Mouse (Mus musculus) intestine, embryonic 16.5 days (tissue): ENCODE data around the gene Srgap2. TPM values are rescaled to one million over a fixed set of nuclear protein-coding genes. Genes with fewer than 3 reads are reported as not detected.

Experiments used
- ATAC-seq: fragments of 200-750 bp; cut with Nextera tagmentation; 2 replicates; pipeline ENCODE4 v1.8.0; 2017; ENCODE audit warnings: moderate TSS enrichment, moderate library complexity
- H3K27ac ChIP-seq: fragments of 300-500 bp; sonication (generic); 2 replicates; pipeline ENCODE4 v1.5.1; 2014; ENCODE audit warnings: mild to moderate bottlenecking, low read length
- H3K27me3 ChIP-seq: fragments of 300-500 bp; sonication (generic); replicated peaks from 2 replicates; pipeline ENCODE4 v1.6.1; 2014; ENCODE audit warnings: low read length, control low read depth, mixed read lengths; ENCODE audit not compliant: control insufficient read depth, insufficient read depth
- H3K36me3 ChIP-seq: fragments of 300-500 bp; sonication (generic); 2 replicates; pipeline ENCODE4 v1.6.1; 2014; ENCODE audit warnings: low read length, control low read depth; ENCODE audit not compliant: control insufficient read depth, insufficient read depth
- H3K4me1 ChIP-seq: fragments of 300-500 bp; sonication (generic); 2 replicates; pipeline ENCODE4 v1.6.1; 2014; ENCODE audit warnings: low read length, control low read depth, mixed read lengths; ENCODE audit not compliant: control insufficient read depth, insufficient read depth
- H3K4me2 ChIP-seq: fragments of 300-500 bp; sonication (generic); 2 replicates; pipeline ENCODE4 v1.6.1; 2014; ENCODE audit warnings: low read depth, low read length, control low read depth
- H3K4me3 ChIP-seq: fragments of 300-500 bp; sonication (generic); 2 replicates; pipeline ENCODE4 v1.5.1; 2014; ENCODE audit warnings: mild to moderate bottlenecking, low read length
- H3K9ac ChIP-seq: fragments of 300-500 bp; sonication (generic); 2 replicates; pipeline ENCODE4 v1.6.1; 2014; ENCODE audit warnings: low read depth, low read length
- H3K9me3 ChIP-seq: fragments of 300-500 bp; sonication (generic); 2 replicates; pipeline ENCODE4 v1.6.1; 2016; ENCODE audit warnings: low read length, control low read depth; ENCODE audit not compliant: control insufficient read depth
- WGBS: fragments of 180-500 bp; shearing (Covaris S2); extraction: QIAGEN DNeasy Blood & Tissue Kit; methylation state at CpG from one replicate; pipeline ENCODE4 v1.1.7; 2014; 5-methylcytosine and 5-hydroxymethylcytosine counted together
- polyA plus RNA-seq: library from polyadenylated mRNA; unstranded; fragments of >200 nt; fragmentation: Nextera tagmentation; extraction: Ambion mirVana; gene quantifications from 2 replicates; pipeline ENCODE4 v1.2.1, GENCODE M21; 2015

Srgap2 gene
- polyA plus RNA-seq, 1 experiment from 2014 or later, result 7.8 TPM

GRCm38 (mm10) chr1:131511661-131512500 is 15.3 kb downstream of the Srgap2 start:
- no peak for ATAC-seq
- no peak overlapping the region for H3K27ac ChIP-seq
- WGBS, result 63% methylated on average over 3 of the region's 3 CpGs
- H3K36me3 ChIP-seq, result no peaks in the 10 kb centered on the region
- no peak overlapping the region for H3K4me2 ChIP-seq
- no peaks in the 10 kb centered on the region for H3K27me3 ChIP-seq
- no peaks in the 10 kb centered on the region for H3K9me3 ChIP-seq
- H3K4me1 ChIP-seq, result peaks cover 6% of the 10 kb centered on the region; the same call in 1 of the 2 replicates
- no peak overlapping the region for H3K9ac ChIP-seq
- no peak overlapping the region for H3K4me3 ChIP-seq

- Histone ChIP-seq H3K9me3 (no peaks in the 10 kb centered on the region), H3K27ac (no peak overlapping the region), H3K36me3 (no peaks in the 10 kb centered on the region), H3K4me1 (peaks cover 6% of the 10 kb centered on the region; the same call in 1 of the 2 replicates), H3K27me3 (no peaks in the 10 kb centered on the region), H3K4me3 (no peak overlapping the region), H3K9ac (no peak overlapping the region), H3K4me2 (no peak overlapping the region)
- ATAC-seq, result no peak
Observed at GRCm38 (mm10) chr1:131511131-131511530, 16.0 kb downstream of the Srgap2 start.

GRCm38 (mm10) chr1:131501681-131502080 is 25.5 kb downstream of the Srgap2 start:
- Histone ChIP-seq H3K4me3 (no peak overlapping the region), H3K4me2 (no peak overlapping the region), H3K9me3 (no peaks in the 10 kb centered on the region), H3K9ac (no peak overlapping the region), H3K27ac (no peak overlapping the region), H3K36me3 (no peaks in the 10 kb centered on the region), H3K4me1 (peaks cover 7% of the 10 kb centered on the region), H3K27me3 (no peaks in the 10 kb centered on the region)
- no peak for ATAC-seq
- 72% methylated on average over 1 of the region's 1 CpGs for WGBS

- Histone ChIP-seq H3K27ac (no peak overlapping the region), H3K4me1 (no peaks in the 10 kb centered on the region), H3K4me3 (no peak overlapping the region), H3K27me3 (no peaks in the 10 kb centered on the region), H3K4me2 (no peak overlapping the region), H3K9me3 (no peaks in the 10 kb centered on the region), H3K9ac (no peak overlapping the region), H3K36me3 (no peaks in the 10 kb centered on the region)
- no peak for ATAC-seq
- WGBS, result 90% methylated on average over 1 of the region's 1 CpGs
Observed at GRCm38 (mm10) chr1:131498231-131498630, 28.9 kb downstream of the Srgap2 start.

GRCm38 (mm10) chr1:131493966-131494898 is 32.9 kb downstream of the Srgap2 start:
- Histone ChIP-seq H3K27ac (no peak overlapping the region), H3K36me3 (no peaks in the 10 kb centered on the region), H3K4me2 (no peak overlapping the region), H3K9ac (no peak overlapping the region), H3K4me3 (no peak overlapping the region), H3K27me3 (no peaks in the 10 kb centered on the region), H3K4me1 (peaks cover 3% of the 10 kb centered on the region; the same call in 1 of the 2 replicates), H3K9me3 (no peaks in the 10 kb centered on the region)
- WGBS, result 65% methylated on average over 4 of the region's 4 CpGs
- ATAC-seq, result no peak

- no peaks in the 10 kb centered on the region for H3K36me3 ChIP-seq
- 76% methylated on average over 2 of the region's 2 CpGs for WGBS
- H3K9ac ChIP-seq, result no peak overlapping the region
- H3K4me2 ChIP-seq, result no peak overlapping the region
- H3K4me1 ChIP-seq, result peaks cover 4% of the 10 kb centered on the region
- H3K9me3 ChIP-seq, result no peaks in the 10 kb centered on the region
- no peak overlapping the region for H3K27ac ChIP-seq
- H3K27me3 ChIP-seq, result no peaks in the 10 kb centered on the region
- no peak overlapping the region for H3K4me3 ChIP-seq
- ATAC-seq, result no peak
Observed at GRCm38 (mm10) chr1:131492360-131492759, 34.8 kb downstream of the Srgap2 start.

- Histone ChIP-seq H3K27me3 (no peaks in the 10 kb centered on the region), H3K4me1 (peaks cover 7% of the 10 kb centered on the region), H3K9me3 (no peaks in the 10 kb centered on the region), H3K36me3 (no peaks in the 10 kb centered on the region), H3K27ac (no peak overlapping the region), H3K4me2 (no peak overlapping the region), H3K4me3 (no peak overlapping the region), H3K9ac (no peak overlapping the region)
- ATAC-seq, result no peak
- WGBS, result 47% methylated on average over 4 of the region's 4 CpGs
Observed at GRCm38 (mm10) chr1:131491579-131491978, 35.6 kb downstream of the Srgap2 start.

- H3K4me3 ChIP-seq, result no peak overlapping the region
- 79% methylated on average over 3 of the region's 3 CpGs for WGBS
- ATAC-seq, result no peak
- no peak overlapping the region for H3K27ac ChIP-seq
- H3K36me3 ChIP-seq, result no peaks in the 10 kb centered on the region
- no peaks in the 10 kb centered on the region for H3K9me3 ChIP-seq
- H3K27me3 ChIP-seq, result no peaks in the 10 kb centered on the region
- peaks cover 10% of the 10 kb centered on the region for H3K4me1 ChIP-seq
- no peak overlapping the region for H3K9ac ChIP-seq
- no peak overlapping the region for H3K4me2 ChIP-seq
Observed at GRCm38 (mm10) chr1:131489312-131489711, 37.8 kb downstream of the Srgap2 start.

GRCm38 (mm10) chr1:131486094-131486850 is 40.9 kb downstream of the Srgap2 start:
- Histone ChIP-seq H3K4me3 (no peak overlapping the region), H3K9ac (no peak overlapping the region), H3K4me2 (no peak overlapping the region), H3K36me3 (no peaks in the 10 kb centered on the region), H3K4me1 (peaks cover 7% of the 10 kb centered on the region; the same call in 1 of the 2 replicates), H3K27ac (no peak overlapping the region), H3K9me3 (no peaks in the 10 kb centered on the region), H3K27me3 (no peaks in the 10 kb centered on the region)
- WGBS, result 65% methylated on average over 5 of the region's 5 CpGs
- ATAC-seq, result no peak
